ENCODE assay signal across 15 mouse cellular contexts in genomic region chr14:72741667-72742066, GRCm38 (mm10).
"Had no signal": no experiment of that assay in that cellular context is flagged by ENCODE, and none has a peak within 500 bp of the region (broad histone marks: within the 10 kb centered on the region; RNA-seq: fewer than 3 reads in every experiment).

No protein-coding gene starts in this region.

- H3K27ac ChIP-seq: kidney, postnatal 0 days; left cerebral cortex, adult 2 months; liver, embryonic 13.5 days had no signal

- ATAC-seq: intestine, postnatal 0 days had no signal

- H3K9ac ChIP-seq: liver, embryonic 13.5 days had no signal

- H3K4me1 ChIP-seq: liver, embryonic 13.5 days had no signal

- H3K4me3 ChIP-seq: left cerebral cortex, adult 2 months; liver, embryonic 13.5 days had no signal

- DNase-seq: kidney, adult 2 months; kidney, postnatal 25 days; layer of hippocampus, postnatal 36 days; liver, embryonic 13.5 days; lung, adult 2 months; lung, postnatal 36 days; midbrain, embryonic 14.5 days; right cerebral cortex, adult 18-20 months; right cerebral cortex, postnatal 14 days; right cerebral cortex, postnatal 4 days; thymus, postnatal 25 days had no signal

- H3K4me2 ChIP-seq: liver, embryonic 13.5 days; midbrain, embryonic 11.5 days had no signal

- H3K27me3 ChIP-seq: liver, embryonic 13.5 days had no signal

- H3K36me3 ChIP-seq: liver, embryonic 13.5 days had no signal

- H3K9me3 ChIP-seq: liver, embryonic 13.5 days had no signal
